8 mouse cellular contexts compared by ENCODE assay signal in the genomic region with DNA sequence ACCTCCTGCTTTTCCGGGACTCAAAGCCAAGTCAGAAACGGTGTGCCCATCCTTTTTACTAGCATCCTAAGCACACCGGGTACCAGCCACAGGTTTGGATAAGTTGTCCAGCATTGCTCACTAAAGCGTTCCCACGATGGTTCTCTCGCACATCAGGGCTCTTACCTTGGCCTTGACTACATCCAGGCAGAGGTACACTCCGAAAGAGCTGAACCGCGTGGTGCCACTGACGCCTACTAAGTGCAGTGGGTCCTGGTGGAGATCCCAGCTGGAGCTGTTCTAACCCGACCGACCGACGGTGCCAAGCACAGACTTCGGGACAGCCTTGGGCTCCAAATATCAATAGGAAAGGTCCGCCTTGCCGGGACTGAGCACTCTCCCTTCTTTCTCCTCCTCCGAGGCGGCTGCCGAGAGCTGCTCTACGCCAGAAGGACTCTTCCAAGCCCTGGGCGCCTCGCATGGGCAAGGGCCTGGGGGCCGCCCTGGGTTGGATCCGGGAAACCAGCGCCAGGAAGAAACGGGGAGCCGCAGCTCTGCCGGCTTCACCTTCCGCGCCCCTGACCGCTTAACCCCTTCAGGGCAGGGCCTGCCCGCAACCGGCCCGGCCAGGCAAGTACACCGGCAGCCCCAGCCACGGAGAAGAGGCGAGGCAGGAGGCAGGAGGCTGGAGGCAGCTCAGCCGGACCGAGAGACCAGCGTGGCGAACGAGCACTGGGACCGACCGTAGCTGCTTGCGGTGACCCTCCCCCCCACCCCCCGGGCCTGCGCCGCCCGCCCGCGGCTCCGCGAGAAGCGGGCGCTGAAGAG. TPM values are rescaled to one million over a fixed set of nuclear protein-coding genes. Genes with fewer than 3 reads are reported as not detected.
A peak's percentile ranks its signal among the peaks of the same experiment; 100 is the strongest.
DNase-seq lines count a peak whose midpoint lies in the region; ATAC-seq and TF ChIP-seq lines count a peak whose summit lies in the region.

No protein-coding gene starts in this region.

- intact Hi-C loops in gastrocnemius, postnatal 14 days (cut with DNase I; ENCODE audit: low total_unique reads) = loop anchor here (10.0 kb wide), 1 partner anchor 118 kb away; no protein-coding TSS in a partner anchor

- no peaks in the 10 kb centered on the region for H3K9me3 ChIP-seq in intestine, embryonic 14.5 days (ENCODE audit: control insufficient read depth, low read length)
- no peaks in the 10 kb centered on the region for H3K9me3 ChIP-seq in limb, embryonic 15.5 days
- no peaks in the 10 kb centered on the region for H3K9me3 ChIP-seq in midbrain, embryonic 15.5 days

- ATAC-seq in frontal cortex, adult (ENCODE audit: low TSS enrichment) = no peak; the same call in 1 of the 2 replicates
- ATAC-seq in intestine, embryonic 14.5 days (replicated peaks; ENCODE audit: low FRiP score, low TSS enrichment, low read depth) = peak; percentile 16; the same call in 1 of the 2 replicates
- no peak for ATAC-seq in limb, embryonic 15.5 days (ENCODE audit: insufficient number of reproducible peaks, low FRiP score, low TSS enrichment, low read depth)
- peak; percentile 48 for ATAC-seq in midbrain, embryonic 15.5 days (replicated peaks)

- 1% methylated on average over 38 of the region's 56 CpGs for WGBS in intestine, embryonic 14.5 days
- WGBS in limb, embryonic 15.5 days = under 1% methylated on average over 55 of the region's 56 CpGs
- WGBS in midbrain, embryonic 15.5 days = under 1% methylated on average over 38 of the region's 56 CpGs

- peaks cover 15% of the 10 kb centered on the region for H3K4me1 ChIP-seq in intestine, embryonic 14.5 days (replicated peaks; ENCODE audit: control insufficient read depth, insufficient read depth, low read length)
- H3K4me1 ChIP-seq in limb, embryonic 15.5 days = peaks cover 24% of the 10 kb centered on the region
- peaks cover 39% of the 10 kb centered on the region for H3K4me1 ChIP-seq in midbrain, embryonic 15.5 days
- H3K4me1 ChIP-seq in testis, adult 2 months (ENCODE audit: control insufficient read depth, insufficient read depth, low read length) = peaks cover 22% of the 10 kb centered on the region

- TF ChIP-seq CTCF in testis, adult 2 months (IDR thresholded peaks at IDR 0.05; ENCODE audit: control insufficient read depth, insufficient read depth, insufficient replicate concordance, low read depth, low read length) = no peak

- peak; percentile 14 to 31 for DNase-seq in frontal cortex, adult 2 months (ENCODE audit: extremely low spot score in 1 of 2, low spot score in 1 of 2)
- peak; percentile 45 to 49 for DNase-seq in cerebellum, postnatal 36 days
- peak; percentile 51 for DNase-seq in gastrocnemius, postnatal 14 days
- peak; percentile 88 for DNase-seq in intestine, embryonic 14.5 days (ENCODE audit: low spot score)

- peak overlapping the region; percentile 87 for H3K4me2 ChIP-seq in intestine, embryonic 14.5 days (ENCODE audit: low read length)
- H3K4me2 ChIP-seq in limb, embryonic 15.5 days = peak overlapping the region; percentile 86
- peak overlapping the region; percentile 91 for H3K4me2 ChIP-seq in midbrain, embryonic 15.5 days

- TF ChIP-seq POLR2A in testis, adult 2 months (IDR thresholded peaks at IDR 0.05; ENCODE audit: control insufficient read depth, low read depth, low read length) = no peak

- H3K27ac ChIP-seq in intestine, embryonic 14.5 days (ENCODE audit: low read depth) = peak overlapping the region; percentile 94
- peak overlapping the region; percentile 96 for H3K27ac ChIP-seq in limb, embryonic 15.5 days
- peak overlapping the region; percentile 95 for H3K27ac ChIP-seq in midbrain, embryonic 15.5 days
- no peak overlapping the region for H3K27ac ChIP-seq in testis, adult 2 months (ENCODE audit: control insufficient read depth, insufficient read depth, low read depth, low read length)

- H3K36me3 ChIP-seq in intestine, embryonic 14.5 days (ENCODE audit: control insufficient read depth, insufficient read depth, low read length) = no peaks in the 10 kb centered on the region
- H3K36me3 ChIP-seq in limb, embryonic 15.5 days = no peaks in the 10 kb centered on the region
- H3K36me3 ChIP-seq in midbrain, embryonic 15.5 days (replicated peaks) = no peaks in the 10 kb centered on the region
- H3K36me3 ChIP-seq in testis, adult 2 months (ENCODE audit: control insufficient read depth, insufficient read depth, low read length) = no peaks in the 10 kb centered on the region

- no peaks in the 10 kb centered on the region for H3K27me3 ChIP-seq in intestine, embryonic 14.5 days (replicated peaks; ENCODE audit: control insufficient read depth, insufficient read depth, low read length)
- no peaks in the 10 kb centered on the region for H3K27me3 ChIP-seq in limb, embryonic 15.5 days
- H3K27me3 ChIP-seq in midbrain, embryonic 15.5 days (replicated peaks) = no peaks in the 10 kb centered on the region
- no peaks in the 10 kb centered on the region for H3K27me3 ChIP-seq in testis, adult 2 months (ENCODE audit: control insufficient read depth, insufficient read depth, low read length)

- peak overlapping the region; percentile 81 for H3K4me3 ChIP-seq in intestine, embryonic 14.5 days (ENCODE audit: low read depth, low read length)
- peak overlapping the region; percentile 86 for H3K4me3 ChIP-seq in limb, embryonic 15.5 days
- H3K4me3 ChIP-seq in midbrain, embryonic 15.5 days = peak overlapping the region; percentile 70
- peak overlapping the region; percentile 89 for H3K4me3 ChIP-seq in testis, adult 2 months (ENCODE audit: control insufficient read depth, low read depth, low read length)

- peak overlapping the region; percentile 83 for H3K9ac ChIP-seq in intestine, embryonic 14.5 days (ENCODE audit: low read length)
- peak overlapping the region; percentile 87 for H3K9ac ChIP-seq in limb, embryonic 15.5 days
- H3K9ac ChIP-seq in midbrain, embryonic 15.5 days = peak overlapping the region; percentile 86

RNA-seq across cellular contexts. Expression of a gene that starts 0.8 kb away (rescaled TPM):
- polyA plus RNA-seq in frontal cortex, adult 2 months (2012; rRNA removed) = 67.9 and 76.8 TPM in 2 replicates
- total RNA-seq in gastrocnemius, postnatal 14 days (2021) = 10 to 100 TPM; 17.7 to 19.0 TPM
- 14.6 and 15.3 TPM in 2 replicates for polyA plus RNA-seq in intestine, embryonic 14.5 days (2014; fragmentation: Nextera tagmentation; extraction: Ambion mirVana)
- 5.3 and 6.9 TPM in 2 replicates for polyA plus RNA-seq in limb, embryonic 15.5 days (2015; fragmentation: Nextera tagmentation; extraction: Ambion mirVana)
- 14.2 and 15.2 TPM in 2 replicates for polyA plus RNA-seq in midbrain, embryonic 15.5 days (2015; fragmentation: Nextera tagmentation; extraction: Ambion mirVana)
- polyA plus RNA-seq in testis, adult 2 months (2012; rRNA removed) = 1.8 and 2.0 TPM in 2 replicates

Comparison
In these comparisons a context has a peak if more than half of its experiments do, and no peak if none do; other contexts are left out.
1. DNase-seq: peak in every context shown above with its lines; median percentile 88 in intestine, embryonic 14.5 days; 51 in gastrocnemius, postnatal 14 days; 47 in cerebellum, postnatal 36 days; 22 in frontal cortex, adult 2 months.
2. ATAC-seq: peak in intestine, embryonic 14.5 days (single experiment) and midbrain, embryonic 15.5 days (single experiment); none in frontal cortex, adult (single experiment) and limb, embryonic 15.5 days (single experiment).
3. Peak in every context shown above with its lines, with median percentiles within 50 percentile points of each other: H3K4me2 ChIP-seq, H3K4me3 ChIP-seq and H3K9ac ChIP-seq.